Mouse (Mus musculus) megakaryocyte progenitor cell, adult 5-6 weeks (primary cell): Measurements from ENCODE around the gene Ccdc84. TPM values are rescaled to one million over a fixed set of nuclear protein-coding genes. Genes with fewer than 3 reads are reported as not detected.
"Not testable (repeated sequence)": the region's sequence is repeated elsewhere in the genome, so short reads cannot be mapped to it uniquely, and the experiment has no call there.

ENCODE experiments used
- ATAC-seq: replicated peaks from 2 replicates; pipeline ENCODE4 v1.8.0; 2016; ENCODE audit warnings: mild to moderate bottlenecking, moderate TSS enrichment, inconsistent platforms; ENCODE audit not compliant: poor library complexity
- total RNA-seq, 2 experiments: library from RNA; stranded (forward) in 1 of 2; stranded (reverse) in 1 of 2; fragments of 157-497, 149-512 nt in 1 of 2; fragments of 200-1000 nt in 1 of 2; gene quantifications; 2 replicates each; pipeline versions ENCODE4 v1.2.3 to v1.2.4; 2015 to 2017

Ccdc84 gene
- total RNA-seq, 2 experiments from 2014 or later: 26.7 to 33.1 TPM

- ATAC-seq: no peak
Measured at GRCm38 (mm10) chr9:44410647-44411336, 7.6 kb downstream of the Ccdc84 start.

GRCm38 (mm10) chr9:44408693-44409092, 9.7 kb downstream of the Ccdc84 start:
- ATAC-seq: not testable (repeated sequence)

GRCm38 (mm10) chr9:44407752-44408097, 10.6 kb downstream of the Ccdc84 start:
- no peak for ATAC-seq

- peak; percentile 85 for ATAC-seq
Measured at GRCm38 (mm10) chr9:44406906-44407751, 11.2 kb downstream of the Ccdc84 start, which contains the start of the genes Rps25 and Trappc4. Rps25 (plus strand) TSS chr9:44407139. Trappc4 (minus strand) TSS chr9:44407600.

GRCm38 (mm10) chr9:44405011-44405410, 13.4 kb downstream of the Ccdc84 start:
- ATAC-seq: no peak

GRCm38 (mm10) chr9:44401081-44401480, 17.3 kb downstream of the Ccdc84 start:
- ATAC-seq: no peak

GRCm38 (mm10) chr9:44399795-44400114, 18.6 kb downstream of the Ccdc84 start:
- ATAC-seq: no peak

GRCm38 (mm10) chr9:44399114-44399794, 19.1 kb downstream of the Ccdc84 start:
- no peak for ATAC-seq

- no peak for ATAC-seq
Measured at GRCm38 (mm10) chr9:44398551-44398950, 19.8 kb downstream of the Ccdc84 start.

- ATAC-seq: no peak
Measured at GRCm38 (mm10) chr9:44398087-44398486, 20.3 kb downstream of the Ccdc84 start.

GRCm38 (mm10) chr9:44396684-44397411, 21.5 kb downstream of the Ccdc84 start, which contains the start of gene Slc37a4:
Slc37a4 (plus strand) TSS chr9:44396852.
- peak; percentile 98 for ATAC-seq

- ATAC-seq: peak; percentile 76
Measured at GRCm38 (mm10) chr9:44391466-44391865, 26.9 kb downstream of the Ccdc84 start.

GRCm38 (mm10) chr9:44389273-44389672, 29.1 kb downstream of the Ccdc84 start:
- ATAC-seq: peak; percentile 88

GRCm38 (mm10) chr9:44387221-44387620, 31.1 kb downstream of the Ccdc84 start:
- ATAC-seq: no peak

- no peak for ATAC-seq
Measured at GRCm38 (mm10) chr9:44384596-44384995, 33.8 kb downstream of the Ccdc84 start.

GRCm38 (mm10) chr9:44379862-44380261, 38.5 kb downstream of the Ccdc84 start:
- ATAC-seq: no peak

- peak; percentile 95 for ATAC-seq
Measured at GRCm38 (mm10) chr9:44379054-44379834, 39.1 kb downstream of the Ccdc84 start, which contains the start of gene Hyou1. Hyou1 (plus strand) TSS chr9:44379490.

- ATAC-seq: no peak
Measured at GRCm38 (mm10) chr9:44378153-44378730, 40.1 kb downstream of the Ccdc84 start.

- not testable (repeated sequence) for ATAC-seq
Measured at GRCm38 (mm10) chr9:44377335-44377734, 41.0 kb downstream of the Ccdc84 start.

GRCm38 (mm10) chr9:44376141-44376540, 42.2 kb downstream of the Ccdc84 start:
- no peak for ATAC-seq
